Mouse (Mus musculus): Measurements from ENCODE around the gene Gpc3.

- TF ChIP-seq CTCF (IDR thresholded peaks at IDR 0.05; ENCODE audit: borderline replicate concordance, insufficient read depth, low read depth, low read length) (no peak), POLR2A (IDR thresholded peaks at IDR 0.05; ENCODE audit: borderline replicate concordance, insufficient read depth, low read length) (no peak)
Measured at GRCm38 (mm10) chrX:52551296-52551695, 62.5 kb downstream of the Gpc3 start.

All from cerebellum, adult 2 months (tissue).